In the genomic region with DNA sequence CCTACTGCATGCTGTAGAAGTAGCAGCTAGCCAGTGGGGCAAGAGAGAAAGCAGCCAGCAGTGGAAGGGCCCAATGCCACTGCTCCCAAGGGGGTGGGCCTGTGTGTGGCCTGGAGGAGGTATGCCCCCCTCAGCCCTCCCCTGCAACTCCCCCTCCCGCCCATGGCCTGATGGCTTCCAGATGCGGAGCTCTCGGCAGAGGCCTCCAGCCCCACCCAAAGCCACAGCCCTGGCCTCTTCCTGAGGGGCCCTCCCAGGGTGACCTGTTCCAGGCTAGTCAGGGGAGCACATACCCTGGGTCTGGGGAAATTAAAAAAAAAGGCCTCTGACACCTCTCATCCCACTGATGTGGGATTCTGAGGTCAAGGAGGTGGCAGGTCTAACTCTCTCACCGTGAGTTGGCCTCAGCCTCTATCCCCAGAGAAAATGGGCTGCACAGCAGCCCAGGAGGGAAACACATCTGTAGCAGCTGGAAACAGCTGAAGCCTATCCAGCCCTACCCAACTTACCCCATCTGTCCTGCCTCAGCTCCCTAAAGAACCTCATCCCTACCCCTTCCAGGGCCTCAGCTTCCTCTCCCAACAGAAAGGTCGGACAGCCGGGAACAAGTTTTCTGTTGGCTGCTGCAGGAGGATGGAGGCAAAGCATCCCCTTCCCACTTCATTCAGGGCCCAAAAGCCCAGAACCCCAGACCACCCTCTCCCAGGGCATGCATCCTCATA, we compare ENCODE assay signal across 8 mouse cellular contexts. TPM values are rescaled to one million over a fixed set of nuclear protein-coding genes. Genes with fewer than 3 reads are reported as not detected.
A peak's percentile ranks its signal among the peaks of the same experiment; 100 is the strongest.
DNase-seq lines count a peak whose midpoint lies in the region; ATAC-seq lines count a peak whose summit lies in the region.

No protein-coding gene starts in this region.

- DNase-seq in lung, adult 18-20 months: no peak
- peak; percentile 73 for DNase-seq in embryo, embryonic 10 days (ENCODE audit: low spot score)
- DNase-seq in liver, embryonic 13.5 days: peak; percentile 73
- no peak for DNase-seq in left cerebral cortex, adult 8-10 months (ENCODE audit: low spot score in 2 of 2)
- no peak for DNase-seq in right cerebral cortex, postnatal 4 days

- peak; percentile 66 for ATAC-seq in lung, embryonic 16.5 days (ENCODE audit: low read depth)
- peak; percentile 59 for ATAC-seq in heart, embryonic 13.5 days (ENCODE audit: extremely low read depth, insufficient number of reproducible peaks, low FRiP score, low TSS enrichment)
- ATAC-seq in liver, embryonic 13.5 days (ENCODE audit: low read depth): peak; percentile 90
- no peak for ATAC-seq in frontal cortex, adult (ENCODE audit: low TSS enrichment)

- 32% methylated on average over 6 of the region's 6 CpGs for WGBS in lung, embryonic 16.5 days
- 26% methylated on average over 6 of the region's 6 CpGs for WGBS in heart, embryonic 13.5 days
- WGBS in liver, embryonic 13.5 days (ENCODE audit: insufficient replicate concordance): 14% methylated on average over 6 of the region's 6 CpGs

- peaks cover 27% of the 10 kb centered on the region for H3K4me1 ChIP-seq in lung, embryonic 16.5 days (replicated peaks; ENCODE audit: control insufficient read depth, insufficient read depth, low read length)
- peaks cover 56% of the 10 kb centered on the region for H3K4me1 ChIP-seq in heart, embryonic 13.5 days
- peaks cover 76% of the 10 kb centered on the region for H3K4me1 ChIP-seq in liver, embryonic 13.5 days (replicated peaks)

- H3K4me2 ChIP-seq in lung, embryonic 16.5 days (ENCODE audit: low read depth, low read length): no peak overlapping the region
- H3K4me2 ChIP-seq in heart, embryonic 13.5 days: peak overlapping the region; percentile 35
- peak overlapping the region; percentile 79 for H3K4me2 ChIP-seq in liver, embryonic 13.5 days

- peak overlapping the region; percentile 39 for H3K9ac ChIP-seq in lung, embryonic 16.5 days (ENCODE audit: low read length)
- peak overlapping the region; percentile 66 for H3K9ac ChIP-seq in heart, embryonic 13.5 days
- peak overlapping the region; percentile 73 for H3K9ac ChIP-seq in liver, embryonic 13.5 days

- H3K27ac ChIP-seq in lung, embryonic 16.5 days (ENCODE audit: low read length): peak overlapping the region; percentile 45
- peak overlapping the region; percentile 72 for H3K27ac ChIP-seq in heart, embryonic 13.5 days (replicated peaks)
- peak overlapping the region; percentile 92 for H3K27ac ChIP-seq in liver, embryonic 13.5 days

- H3K36me3 ChIP-seq in lung, embryonic 16.5 days (ENCODE audit: control insufficient read depth, insufficient read depth, low read length): peaks cover 11% of the 10 kb centered on the region; the same call in 1 of the 2 replicates
- peaks cover 36% of the 10 kb centered on the region for H3K36me3 ChIP-seq in heart, embryonic 13.5 days
- H3K36me3 ChIP-seq in liver, embryonic 13.5 days: peaks cover 40% of the 10 kb centered on the region

- H3K4me3 ChIP-seq in lung, embryonic 16.5 days (ENCODE audit: low read length): no peak overlapping the region
- H3K4me3 ChIP-seq in heart, embryonic 13.5 days: no peak overlapping the region
- peak overlapping the region; percentile 45 for H3K4me3 ChIP-seq in liver, embryonic 13.5 days (replicated peaks)

- no peaks in the 10 kb centered on the region for H3K27me3 ChIP-seq in lung, embryonic 16.5 days (ENCODE audit: control insufficient read depth, insufficient read depth, low read depth, low read length)
- H3K27me3 ChIP-seq in heart, embryonic 13.5 days (replicated peaks): no peaks in the 10 kb centered on the region
- H3K27me3 ChIP-seq in liver, embryonic 13.5 days: no peaks in the 10 kb centered on the region

- no peaks in the 10 kb centered on the region for H3K9me3 ChIP-seq in lung, embryonic 16.5 days (ENCODE audit: control insufficient read depth, low read length)
- H3K9me3 ChIP-seq in heart, embryonic 13.5 days: no peaks in the 10 kb centered on the region
- H3K9me3 ChIP-seq in liver, embryonic 13.5 days (replicated peaks): no peaks in the 10 kb centered on the region

RNA-seq across cellular contexts. Expression of gene Tfap4, which starts 6.7 kb away (rescaled TPM):
- polyA plus RNA-seq in lung, embryonic 16.5 days (2015; fragmentation: Nextera tagmentation; extraction: Ambion mirVana): 13.2 and 15.5 TPM in 2 replicates
- 6.3 and 7.7 TPM in 2 replicates for polyA plus RNA-seq in heart, embryonic 13.5 days (2015; fragmentation: Nextera tagmentation; extraction: Ambion mirVana)
- polyA plus RNA-seq in liver, embryonic 13.5 days (2015; fragmentation: Nextera tagmentation; extraction: Ambion mirVana): 8.4 and 10.7 TPM in 2 replicates
- total RNA-seq in left cerebral cortex, adult 8-10 months (2022): 1 to 10 TPM; 5.5 to 8.1 (median 6.9) TPM

RNA-seq across cellular contexts. Expression of gene Srl, which starts 11.4 kb away (rescaled TPM):
- 20.5 and 23.2 TPM in 2 replicates for polyA plus RNA-seq in lung, embryonic 16.5 days (2015; fragmentation: Nextera tagmentation; extraction: Ambion mirVana)
- polyA plus RNA-seq in heart, embryonic 13.5 days (2015; fragmentation: Nextera tagmentation; extraction: Ambion mirVana): 177 and 181 TPM in 2 replicates
- 3.1 and 3.2 TPM in 2 replicates for polyA plus RNA-seq in liver, embryonic 13.5 days (2015; fragmentation: Nextera tagmentation; extraction: Ambion mirVana)
- 1 to 10 TPM; 3.6 to 7.4 (median 5.1) TPM for total RNA-seq in left cerebral cortex, adult 8-10 months (2022)

RNA-seq across cellular contexts. Expression of gene Glis2, which starts 41.5 kb away (rescaled TPM):
- 21.3 and 23.7 TPM in 2 replicates for polyA plus RNA-seq in lung, embryonic 16.5 days (2015; fragmentation: Nextera tagmentation; extraction: Ambion mirVana)
- polyA plus RNA-seq in heart, embryonic 13.5 days (2015; fragmentation: Nextera tagmentation; extraction: Ambion mirVana): 19.9 and 23.5 TPM in 2 replicates
- polyA plus RNA-seq in liver, embryonic 13.5 days (2015; fragmentation: Nextera tagmentation; extraction: Ambion mirVana): 2.4 and 2.8 TPM in 2 replicates
- 10 to 100 TPM; 11.1 to 20.7 (median 16.6) TPM for total RNA-seq in left cerebral cortex, adult 8-10 months (2022)

Comparison
In these comparisons a context has a peak if more than half of its experiments do, and no peak if none do; other contexts are left out.
1. DNase-seq: peak in embryo, embryonic 10 days (single experiment) and liver, embryonic 13.5 days (single experiment); none in lung, adult 18-20 months (0 of 2), left cerebral cortex, adult 8-10 months (0 of 2) and right cerebral cortex, postnatal 4 days (single experiment).
2. Peak in every context shown above with its lines, with median percentiles within 50 percentile points of each other: H3K27ac ChIP-seq and H3K9ac ChIP-seq.